ENCODE assay signal across 19 mouse cellular contexts in genomic region chr6:28891480-28891879, GRCm38 (mm10). TPM values are rescaled to one million over a fixed set of nuclear protein-coding genes. Genes with fewer than 3 reads are reported as not detected.
A peak's percentile ranks its signal among the peaks of the same experiment; 100 is the strongest.
DNase-seq lines count a peak whose midpoint lies in the region; ATAC-seq lines count a peak whose summit lies in the region.
"Had no signal": no experiment of that assay in that cellular context is flagged by ENCODE, and none has a peak within 500 bp of the region (broad histone marks: within the 10 kb centered on the region; RNA-seq: fewer than 3 reads in every experiment).

No protein-coding gene starts in this region.

- no peaks in the 10 kb centered on the region for H3K27me3 ChIP-seq in heart, embryonic 12.5 days (replicated peaks)
- H3K27me3 ChIP-seq in hindbrain, embryonic 15.5 days, result no peaks in the 10 kb centered on the region
- H3K27me3 ChIP-seq in neural tube, embryonic 15.5 days (replicated peaks), result no peaks in the 10 kb centered on the region
- H3K27me3 ChIP-seq: embryonic facial prominence, embryonic 12.5 days; limb, embryonic 13.5 days had no signal

- WGBS in heart, embryonic 12.5 days, result 59% methylated on average over 9 of the region's 9 CpGs
- WGBS in hindbrain, embryonic 15.5 days, result 27% methylated on average over 9 of the region's 9 CpGs
- 21% methylated on average over 9 of the region's 9 CpGs for WGBS in neural tube, embryonic 15.5 days

- H3K27ac ChIP-seq in heart, embryonic 12.5 days (ENCODE audit: poor library complexity, severe bottlenecking), result no peak overlapping the region
- H3K27ac ChIP-seq in hindbrain, embryonic 15.5 days (replicated peaks), result no peak overlapping the region
- peak overlapping the region; percentile 19; the same call in 1 of the 2 replicates for H3K27ac ChIP-seq in neural tube, embryonic 15.5 days (replicated peaks)
- H3K27ac ChIP-seq: embryonic facial prominence, embryonic 12.5 days; limb, embryonic 13.5 days; liver, embryonic 14.5 days had no signal

- H3K4me3 ChIP-seq in heart, embryonic 12.5 days, result no peak overlapping the region
- no peak overlapping the region for H3K4me3 ChIP-seq in hindbrain, embryonic 15.5 days
- H3K4me3 ChIP-seq in neural tube, embryonic 15.5 days (replicated peaks), result no peak overlapping the region
- H3K4me3 ChIP-seq: embryonic facial prominence, embryonic 12.5 days; limb, embryonic 13.5 days had no signal

- H3K9ac ChIP-seq in heart, embryonic 12.5 days, result no peak overlapping the region
- H3K9ac ChIP-seq in hindbrain, embryonic 15.5 days, result no peak overlapping the region
- no peak overlapping the region for H3K9ac ChIP-seq in neural tube, embryonic 15.5 days (replicated peaks)
- H3K9ac ChIP-seq: embryonic facial prominence, embryonic 12.5 days; limb, embryonic 13.5 days; liver, embryonic 14.5 days had no signal

- H3K9me3 ChIP-seq in heart, embryonic 12.5 days (replicated peaks), result no peaks in the 10 kb centered on the region
- H3K9me3 ChIP-seq in hindbrain, embryonic 15.5 days, result no peaks in the 10 kb centered on the region
- H3K9me3 ChIP-seq in neural tube, embryonic 15.5 days (replicated peaks), result no peaks in the 10 kb centered on the region
- H3K9me3 ChIP-seq: embryonic facial prominence, embryonic 12.5 days; limb, embryonic 13.5 days had no signal

- ATAC-seq in heart, embryonic 12.5 days (ENCODE audit: insufficient number of reproducible peaks, low FRiP score), result 0 out of 2 replicates have a peak, but pooled peaks have one; percentile 4
- ATAC-seq in hindbrain, embryonic 15.5 days (ENCODE audit: low FRiP score, low read depth), result 0 out of 2 replicates have a peak, but pooled peaks have one; percentile 24
- peak; percentile 30; the same call in 1 of the 2 replicates for ATAC-seq in neural tube, embryonic 15.5 days (ENCODE audit: low FRiP score)

- peaks cover 11% of the 10 kb centered on the region for H3K4me1 ChIP-seq in heart, embryonic 12.5 days (replicated peaks)
- peaks cover 38% of the 10 kb centered on the region for H3K4me1 ChIP-seq in hindbrain, embryonic 15.5 days (replicated peaks)
- H3K4me1 ChIP-seq in neural tube, embryonic 15.5 days, result peaks cover 38% of the 10 kb centered on the region
- H3K4me1 ChIP-seq: embryonic facial prominence, embryonic 12.5 days; limb, embryonic 13.5 days had no signal

- DNase-seq in heart, adult 11 months, result no peak
- DNase-seq in retina, postnatal 1 day, result peak; percentile 85
- no peak for DNase-seq in retina, embryonic 14.5 days (ENCODE audit: low spot score)
- DNase-seq in kidney, postnatal 36 days, result no peak
- no peak for DNase-seq in spleen, postnatal 36 days (ENCODE audit: low spot score in 2 of 2)
- DNase-seq: adrenal gland, postnatal 10 days; cerebellum, adult 8-10 months; heart, postnatal 4 days; kidney, adult 8-10 months; kidney, postnatal 25 days; lung, postnatal 10 days; right cerebral cortex, postnatal 4 days; thymus, postnatal 4 days had no signal

- H3K4me2 ChIP-seq in heart, embryonic 12.5 days, result no peak overlapping the region
- H3K4me2 ChIP-seq in hindbrain, embryonic 15.5 days, result no peak overlapping the region
- no peak overlapping the region for H3K4me2 ChIP-seq in neural tube, embryonic 15.5 days
- H3K4me2 ChIP-seq: embryonic facial prominence, embryonic 12.5 days; limb, embryonic 13.5 days had no signal

- peaks cover 47% of the 10 kb centered on the region for H3K36me3 ChIP-seq in heart, embryonic 12.5 days
- no peaks in the 10 kb centered on the region for H3K36me3 ChIP-seq in hindbrain, embryonic 15.5 days
- peaks cover 4% of the 10 kb centered on the region for H3K36me3 ChIP-seq in neural tube, embryonic 15.5 days

RNA-seq across cellular contexts. Expression of gene Lrrc4, which starts 59.9 kb away (rescaled TPM):
- 0.51 and 0.58 TPM in 2 replicates for polyA plus RNA-seq in heart, embryonic 12.5 days (2016; fragmentation: Nextera tagmentation; extraction: Ambion mirVana)
- polyA plus RNA-seq in hindbrain, embryonic 15.5 days (2015; fragmentation: Nextera tagmentation; extraction: Ambion mirVana), result 6.8 and 7.1 TPM in 2 replicates
- polyA plus RNA-seq in neural tube, embryonic 15.5 days (2015; fragmentation: Nextera tagmentation; extraction: Ambion mirVana), result 7.2 and 8.5 TPM in 2 replicates
